15 mouse cellular contexts compared by ENCODE assay signal in genomic region chr9:118374680-118375079, GRCm38 (mm10).
"Had no signal": no experiment of that assay in that cellular context is flagged by ENCODE, and none has a peak within 500 bp of the region (broad histone marks: within the 10 kb centered on the region; RNA-seq: fewer than 3 reads in every experiment).

No protein-coding gene starts in this region.

- DNase-seq: liver, postnatal 0 days; lung, adult 2 months; lung, postnatal 14 days; lung, postnatal 36 days; midbrain, embryonic 14.5 days; retina, postnatal 1 day; right cerebral cortex, adult 18-20 months; right cerebral cortex, postnatal 25 days; right cerebral cortex, postnatal 4 days; spleen, adult 18-20 months; thymus, adult 18-20 months; thymus, postnatal 14 days; thymus, postnatal 36 days had no signal

- ATAC-seq: liver, postnatal 0 days; lung, postnatal 0 days; midbrain, embryonic 16.5 days had no signal
